Mouse (Mus musculus): ENCODE data around the gene Ubap1l.
"Not testable (repeated sequence)": the region's sequence is repeated elsewhere in the genome, so short reads cannot be mapped to it uniquely, and the experiment has no call there.

The Ubap1l gene

GRCm38 (mm10) chr9:65360641-65361448 lies at the start of gene Ubap1l:
TSS of gene Ubap1l (plus strand) at chr9:65361041.
- no peak for DNase-seq

- DNase-seq: no peak
Observed at GRCm38 (mm10) chr9:65312669-65313357, 48.0 kb upstream of the Ubap1l start.

GRCm38 (mm10) chr9:65313846-65314245 lies 47.0 kb upstream of the Ubap1l start:
- no peak for DNase-seq

GRCm38 (mm10) chr9:65322255-65322900 lies 38.5 kb upstream of the Ubap1l start:
- DNase-seq: no peak

GRCm38 (mm10) chr9:65325971-65326370 lies 34.9 kb upstream of the Ubap1l start:
- no peak for DNase-seq

GRCm38 (mm10) chr9:65327371-65327770 lies 33.5 kb upstream of the Ubap1l start:
- no peak for DNase-seq

GRCm38 (mm10) chr9:65333958-65334357 lies 26.9 kb upstream of the Ubap1l start:
- no peak for DNase-seq

GRCm38 (mm10) chr9:65339146-65339545 lies 21.7 kb upstream of the Ubap1l start:
- no peak for DNase-seq

GRCm38 (mm10) chr9:65340414-65340813 lies 20.4 kb upstream of the Ubap1l start:
- DNase-seq: no peak

GRCm38 (mm10) chr9:65345439-65345838 lies 15.4 kb upstream of the Ubap1l start:
- not testable (repeated sequence) for DNase-seq

GRCm38 (mm10) chr9:65345854-65346475 lies 14.9 kb upstream of the Ubap1l start, which contains the start of gene Pdcd7:
TSS of gene Pdcd7 (plus strand) at chr9:65346104.
- DNase-seq: peak; percentile 94

GRCm38 (mm10) chr9:65346476-65347111 lies 14.2 kb upstream of the Ubap1l start:
- DNase-seq: peak; percentile 37

- no peak for DNase-seq
Observed at GRCm38 (mm10) chr9:65347112-65347850, 13.6 kb upstream of the Ubap1l start.

- DNase-seq: no peak
Observed at GRCm38 (mm10) chr9:65353251-65353650, 7.6 kb upstream of the Ubap1l start.

- DNase-seq: no peak
Observed at GRCm38 (mm10) chr9:65356561-65356960, 4.3 kb upstream of the Ubap1l start.

- DNase-seq: no peak
Observed at GRCm38 (mm10) chr9:65356971-65357370, 3.9 kb upstream of the Ubap1l start.

- DNase-seq: no peak
Observed at GRCm38 (mm10) chr9:65358956-65359480, 1.8 kb upstream of the Ubap1l start.

GRCm38 (mm10) chr9:65363684-65364083 lies 2.8 kb downstream of the Ubap1l start:
- no peak for DNase-seq

- DNase-seq: no peak
Observed at GRCm38 (mm10) chr9:65365721-65366120, 4.9 kb downstream of the Ubap1l start.

- no peak for DNase-seq
Observed at GRCm38 (mm10) chr9:65371756-65372155, 10.9 kb downstream of the Ubap1l start.

GRCm38 (mm10) chr9:65372449-65372848 lies 11.6 kb downstream of the Ubap1l start:
- DNase-seq: peak; percentile 46

Data from right cerebral cortex, postnatal 14 days (tissue).